Mouse (Mus musculus) retina, adult 2 months (tissue): Measurements from ENCODE around the gene Kcnh2.

ENCODE experiments used
- DNase-seq: peaks from one replicate; pipeline ENCODE4 v3.0.0-alpha.2; 2012; ENCODE audit warnings: low read depth, low spot score

Gene Kcnh2

GRCm38 (mm10) chr5:24320894-24321293 is 30.5 kb downstream of the Kcnh2 start:
- DNase-seq: no peak

DNA sequence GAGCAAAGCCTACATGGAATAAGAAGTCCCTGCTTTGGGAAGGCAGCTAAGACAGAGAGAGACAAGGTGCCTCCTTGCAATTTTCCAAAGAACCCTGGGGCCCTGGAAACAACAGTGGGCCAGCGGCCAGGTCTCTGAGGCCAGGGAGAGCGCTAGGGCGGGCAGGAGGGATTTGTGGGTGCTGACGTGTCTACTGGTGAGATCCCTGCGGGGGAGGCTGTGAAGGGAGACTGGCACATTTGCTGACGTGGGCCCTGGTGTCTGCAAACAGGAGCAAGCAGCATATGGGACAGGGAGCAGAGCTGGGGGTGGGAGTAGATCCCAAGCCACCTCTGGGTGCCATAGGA is 31.0 kb downstream of the Kcnh2 start:
- peak; percentile 33 for DNase-seq

DNA sequence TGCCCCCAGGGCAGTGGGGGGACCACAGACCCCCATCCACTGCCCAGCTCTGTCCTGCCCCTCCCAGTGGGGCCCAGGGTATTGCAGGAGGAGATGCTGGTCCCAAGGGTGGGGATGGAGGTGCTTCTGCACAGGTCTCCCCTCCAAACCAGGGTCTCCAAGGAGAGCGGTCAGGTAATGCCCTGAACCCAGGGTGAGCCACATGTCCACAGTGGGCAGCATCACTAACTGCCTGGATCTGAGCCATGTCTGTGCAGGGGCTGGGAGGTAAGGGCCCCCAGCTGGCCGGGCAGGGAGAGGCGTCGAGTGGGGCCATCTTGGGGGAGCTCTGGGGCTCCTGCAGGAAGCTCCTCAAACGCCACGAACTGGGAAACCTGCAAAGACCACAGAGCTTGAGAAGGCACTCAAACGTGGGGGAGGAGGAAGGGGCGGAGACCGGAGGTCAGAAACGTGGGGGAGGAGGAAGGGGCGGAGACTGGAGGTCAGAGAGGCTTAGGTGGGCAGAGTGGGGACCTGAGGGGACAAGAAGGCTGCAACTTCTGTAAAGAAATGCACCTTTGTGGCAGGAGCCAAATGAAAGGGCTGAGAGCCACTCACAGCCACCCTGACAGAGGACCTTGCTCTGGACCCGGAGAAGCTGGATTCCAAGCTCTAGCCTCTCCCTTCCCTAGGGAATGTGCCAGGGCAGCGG is 31.5 kb downstream of the Kcnh2 start:
- DNase-seq: no peak

GRCm38 (mm10) chr5:24309223-24309622 is 42.2 kb downstream of the Kcnh2 start:
- DNase-seq: no peak

- DNase-seq: no peak
These were observed 42.8 kb downstream of the Kcnh2 start for GRCm38 (mm10) chr5:24308621-24309020.

DNA sequence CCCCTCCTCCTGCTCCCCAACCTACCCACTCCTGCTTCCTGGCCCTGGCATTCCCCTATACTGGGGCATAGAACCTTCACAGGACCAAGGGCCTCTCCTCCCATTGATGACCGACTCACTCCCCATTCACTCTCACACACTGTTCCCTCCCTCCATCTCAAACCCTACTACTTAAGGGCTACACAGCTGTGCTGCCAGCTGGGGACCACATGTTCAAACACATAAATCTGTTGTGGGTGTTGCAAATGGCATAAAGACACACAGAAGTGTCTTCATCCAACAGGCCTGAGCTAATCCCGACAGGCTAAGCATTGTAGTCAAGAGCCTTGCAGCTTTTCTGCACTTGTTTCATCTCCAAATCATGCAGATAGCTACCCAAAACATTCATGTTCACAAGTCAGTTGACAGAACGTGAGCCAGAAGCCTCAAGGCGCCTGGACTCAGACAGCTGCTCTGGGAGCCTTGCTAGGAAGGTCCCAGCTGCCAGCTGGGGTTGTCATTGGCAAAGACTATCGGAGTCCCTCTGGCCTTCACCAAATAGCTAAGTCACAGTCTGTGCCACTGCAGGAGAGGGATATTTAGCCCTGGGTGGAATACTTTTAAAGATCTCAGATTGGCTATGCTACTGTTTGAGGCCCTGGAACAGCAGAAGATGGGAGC is 44.2 kb downstream of the Kcnh2 start:
- no peak for DNase-seq

DNA sequence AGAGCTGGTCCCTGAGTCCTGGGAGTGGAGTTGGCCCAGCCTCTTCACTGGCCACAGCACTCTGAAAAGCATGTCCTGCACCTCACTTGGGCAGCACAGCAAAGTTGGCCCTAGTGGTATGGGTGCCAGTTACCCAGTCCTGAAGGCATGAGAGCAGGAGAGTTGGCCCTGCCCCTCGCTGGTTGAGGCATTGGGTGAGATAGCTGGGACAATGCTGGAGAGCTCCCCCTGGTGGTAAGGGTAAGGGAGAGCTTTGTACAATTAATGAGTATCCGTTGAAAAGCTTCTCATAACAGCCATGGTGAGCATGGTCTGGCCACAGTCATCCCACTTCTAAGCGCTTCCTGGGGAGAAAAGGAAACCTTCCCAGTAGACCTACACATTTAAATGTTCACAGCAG is 48.2 kb downstream of the Kcnh2 start:
- DNase-seq: no peak

- DNase-seq: no peak
These were observed 51.4 kb downstream of the Kcnh2 start for GRCm38 (mm10) chr5:24299845-24300589.

- no peak for DNase-seq
These were observed 59.5 kb downstream of the Kcnh2 start for GRCm38 (mm10) chr5:24291954-24292353.

- DNase-seq: no peak
These were observed 65.0 kb downstream of the Kcnh2 start for GRCm38 (mm10) chr5:24286221-24286970.

DNA sequence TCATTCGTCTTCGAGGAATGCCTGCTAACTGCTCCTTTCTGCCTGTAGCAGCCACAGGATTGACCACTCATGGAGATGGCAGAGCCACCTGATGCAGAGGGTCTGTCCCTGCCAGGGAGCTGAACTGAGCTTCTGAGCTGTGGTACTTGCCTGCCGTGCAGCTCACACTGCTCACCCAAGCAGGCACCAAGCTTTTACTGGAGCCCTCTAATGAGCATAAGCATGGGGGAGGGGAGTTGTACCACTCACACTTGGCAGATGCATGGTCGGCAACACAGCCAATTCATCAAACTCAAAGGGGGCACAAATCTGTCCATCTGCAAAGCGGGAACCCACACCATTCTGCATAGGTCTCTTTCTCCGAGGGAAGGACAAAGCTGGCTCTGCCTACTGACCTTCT is 67.3 kb downstream of the Kcnh2 start:
- no peak for DNase-seq

- no peak for DNase-seq
These were observed 68.2 kb downstream of the Kcnh2 start for GRCm38 (mm10) chr5:24283181-24283580.

- no peak for DNase-seq
These were observed 70.9 kb downstream of the Kcnh2 start for GRCm38 (mm10) chr5:24280523-24280922.

DNA sequence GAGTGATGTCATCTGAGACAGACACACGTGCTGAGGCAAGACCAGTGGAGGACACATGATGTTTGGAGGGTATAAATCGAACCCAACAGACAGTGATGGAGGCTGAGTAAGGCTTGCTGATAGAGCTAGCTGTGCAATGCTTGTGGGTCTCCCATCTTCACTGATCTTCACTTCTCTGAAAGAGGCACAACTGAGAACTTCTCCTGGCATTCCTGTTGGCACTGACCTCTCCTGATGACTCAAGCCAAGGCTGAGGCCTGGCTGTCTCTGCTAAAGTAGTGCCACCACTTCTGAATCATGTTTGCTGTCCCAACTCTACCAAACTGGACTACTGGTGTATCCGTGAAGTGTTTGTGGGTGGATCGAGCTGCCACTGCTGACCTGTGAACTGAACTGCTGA is 71.9 kb downstream of the Kcnh2 start:
- DNase-seq: no peak

- no peak for DNase-seq
These were observed 73.2 kb downstream of the Kcnh2 start for GRCm38 (mm10) chr5:24278206-24278605.

- no peak for DNase-seq
These were observed 77.5 kb downstream of the Kcnh2 start for GRCm38 (mm10) chr5:24273683-24274621.

DNA sequence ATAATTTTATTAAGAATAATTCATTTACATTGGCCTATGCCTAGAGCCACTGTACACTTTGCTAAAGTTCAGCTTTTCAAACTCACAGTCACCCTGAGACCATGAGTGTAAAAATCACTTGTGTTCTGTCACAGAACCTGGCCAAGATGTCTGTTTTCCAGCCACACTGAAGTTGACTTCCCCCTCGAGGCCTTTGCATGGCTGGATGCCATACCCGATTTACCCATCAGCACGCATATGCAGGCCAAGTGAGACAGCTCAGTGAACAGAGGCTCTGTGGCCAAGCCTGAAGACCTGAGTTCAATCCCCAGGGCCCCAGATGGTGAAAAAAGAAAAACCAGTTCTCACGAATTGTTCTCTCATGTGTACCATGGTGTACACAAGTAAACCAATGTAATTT is 80.5 kb downstream of the Kcnh2 start:
- DNase-seq: no peak
